ENCODE assay signal across 8 mouse cellular contexts in genomic region chr3:53463765-53464114, GRCm38 (mm10). TPM values are rescaled to one million over a fixed set of nuclear protein-coding genes. Genes with fewer than 3 reads are reported as not detected.
A peak's percentile ranks its signal among the peaks of the same experiment; 100 is the strongest.
DNase-seq lines count a peak whose midpoint lies in the region; ATAC-seq and TF ChIP-seq lines count a peak whose summit lies in the region.

No protein-coding gene starts in this region.

- H3K4me1 ChIP-seq in kidney, postnatal 0 days (replicated peaks; ENCODE audit: insufficient read depth, low read length) = peaks cover 23% of the 10 kb centered on the region
- H3K4me1 ChIP-seq in cortical plate, adult 2 months (ENCODE audit: control insufficient read depth, insufficient read depth, low read length) = peaks cover 2% of the 10 kb centered on the region; the same call in 1 of the 2 replicates
- H3K4me1 ChIP-seq in intestine, embryonic 14.5 days (replicated peaks; ENCODE audit: control insufficient read depth, insufficient read depth, low read length) = peaks cover 18% of the 10 kb centered on the region

- no peak for TF ChIP-seq POLR2A in cortical plate, adult 2 months (IDR thresholded peaks at IDR 0.05; ENCODE audit: extremely low read depth, insufficient read depth, low read length)
- TF ChIP-seq POLR2A in myocyte (IDR thresholded peaks at IDR 0.05; ENCODE audit: insufficient read length, low read depth) = peak; percentile 33

- peak; percentile 59; the same call in 1 of the 2 replicates for ATAC-seq in kidney, postnatal 0 days (replicated peaks; ENCODE audit: low FRiP score, low read depth)
- no peak for ATAC-seq in intestine, embryonic 14.5 days (replicated peaks; ENCODE audit: low FRiP score, low TSS enrichment, low read depth)

- no peak for DNase-seq in kidney, postnatal 0 days (ENCODE audit: low spot score)
- no peak for DNase-seq in kidney, adult 11 months
- DNase-seq in intestine, embryonic 14.5 days (ENCODE audit: low spot score) = no peak
- no peak for DNase-seq in cerebellum, postnatal 14 days
- no peak for DNase-seq in cerebellum, adult 18-20 months
- no peak for DNase-seq in adrenal gland, postnatal 25 days

- no peaks in the 10 kb centered on the region for H3K27me3 ChIP-seq in kidney, postnatal 0 days (ENCODE audit: insufficient read depth, low read length)
- H3K27me3 ChIP-seq in intestine, embryonic 14.5 days (replicated peaks; ENCODE audit: control insufficient read depth, insufficient read depth, low read length) = no peaks in the 10 kb centered on the region
- H3K27me3 ChIP-seq in myocyte (ENCODE audit: control insufficient read depth, insufficient read depth, insufficient read length) = no peaks in the 10 kb centered on the region

- peak overlapping the region; percentile 95 for H3K27ac ChIP-seq in kidney, postnatal 0 days
- H3K27ac ChIP-seq in cortical plate, adult 2 months (ENCODE audit: insufficient read depth, low read length) = peak overlapping the region; percentile 71; the same call in 1 of the 2 replicates
- H3K27ac ChIP-seq in intestine, embryonic 14.5 days (ENCODE audit: low read depth) = peak overlapping the region; percentile 81

- peaks cover 68% of the 10 kb centered on the region for H3K79me2 ChIP-seq in myocyte (ENCODE audit: control insufficient read depth, insufficient read depth)

- peaks cover 9% of the 10 kb centered on the region; the same call in 1 of the 2 replicates for H3K36me3 ChIP-seq in kidney, postnatal 0 days (ENCODE audit: insufficient read depth, low read length)
- H3K36me3 ChIP-seq in intestine, embryonic 14.5 days (ENCODE audit: control insufficient read depth, insufficient read depth, low read length) = peaks cover 23% of the 10 kb centered on the region
- no peaks in the 10 kb centered on the region for H3K36me3 ChIP-seq in myocyte (ENCODE audit: control insufficient read depth, insufficient read depth)

- peak overlapping the region; percentile 56 for H3K4me2 ChIP-seq in kidney, postnatal 0 days (ENCODE audit: low read length)
- peak overlapping the region; percentile 66 for H3K4me2 ChIP-seq in intestine, embryonic 14.5 days (ENCODE audit: low read length)
- H3K4me2 ChIP-seq in myocyte (ENCODE audit: low read depth) = peak overlapping the region; percentile 89

- H3ac ChIP-seq in myocyte (ENCODE audit: control insufficient read depth, insufficient read length) = peak overlapping the region; percentile 21

- no peak for TF ChIP-seq CTCF in kidney, postnatal 0 days (IDR thresholded peaks at IDR 0.05; ENCODE audit: low read depth)
- no peak for TF ChIP-seq CTCF in cortical plate, adult 2 months (IDR thresholded peaks at IDR 0.05; ENCODE audit: extremely low read depth, insufficient read depth, low read length)

- peak overlapping the region; percentile 86 for H3K9ac ChIP-seq in kidney, postnatal 0 days (ENCODE audit: low read depth, low read length)
- peak overlapping the region; percentile 90 for H3K9ac ChIP-seq in intestine, embryonic 14.5 days (ENCODE audit: low read length)

- peak overlapping the region; percentile 73 for H3K4me3 ChIP-seq in kidney, postnatal 0 days (replicated peaks; ENCODE audit: low read depth, low read length)
- H3K4me3 ChIP-seq in cortical plate, adult 2 months (ENCODE audit: insufficient read depth, low read length) = peak overlapping the region; percentile 86
- H3K4me3 ChIP-seq in intestine, embryonic 14.5 days (ENCODE audit: low read depth, low read length) = peak overlapping the region; percentile 95
- H3K4me3 ChIP-seq in myocyte = peak overlapping the region; percentile 93

- WGBS in kidney, postnatal 0 days = 0% methylated on average over 35 of the region's 35 CpGs
- WGBS in intestine, embryonic 14.5 days = 0% methylated on average over 35 of the region's 35 CpGs

- no peaks in the 10 kb centered on the region for H3K9me3 ChIP-seq in kidney, postnatal 0 days (replicated peaks; ENCODE audit: low read length)
- H3K9me3 ChIP-seq in intestine, embryonic 14.5 days (ENCODE audit: control insufficient read depth, low read length) = no peaks in the 10 kb centered on the region

TF ChIP-seq in myocyte, 11 proteins besides CTCF, POLR2A, EP300 and RAD21:
- no peak for TF ChIP-seq USF1 (IDR thresholded peaks at IDR 0.05; ENCODE audit: low read depth)
- TF ChIP-seq MYOG (IDR thresholded peaks at IDR 0.05; ENCODE audit: control insufficient read depth in 1 of 3, insufficient read depth in 1 of 3, insufficient read length in 2 of 3, low read depth in 2 of 3) = no peak
- no peak for TF ChIP-seq REST (IDR thresholded peaks at IDR 0.05; ENCODE audit: insufficient read depth, insufficient read length)
- TF ChIP-seq E2F4 (IDR thresholded peaks at IDR 0.05; ENCODE audit: insufficient read depth) = no peak
- no peak for TF ChIP-seq MYOD1 (IDR thresholded peaks at IDR 0.05; ENCODE audit: control insufficient read depth in 1 of 3, insufficient read length in 2 of 3, low read depth in 2 of 3)
- no peak for TF ChIP-seq MAX (IDR thresholded peaks at IDR 0.05; ENCODE audit: low read depth)
- TF ChIP-seq POLR2AphosphoS2 (IDR thresholded peaks at IDR 0.05; ENCODE audit: insufficient read length, low read depth) = no peak
- TF ChIP-seq CEBPB (IDR thresholded peaks at IDR 0.05; ENCODE audit: insufficient read depth, poor library complexity, severe bottlenecking) = no peak

RNA-seq across cellular contexts. Expression of gene Proser1, which starts 0.3 kb away (rescaled TPM):
- 14.8 and 15.8 TPM in 2 replicates for polyA plus RNA-seq in kidney, postnatal 0 days (2015; fragmentation: Nextera tagmentation; extraction: Ambion mirVana)
- polyA plus RNA-seq in cortical plate, adult 2 months (2012; rRNA removed) = 12.6 and 12.7 TPM in 2 replicates
- polyA plus RNA-seq in intestine, embryonic 14.5 days (2014; fragmentation: Nextera tagmentation; extraction: Ambion mirVana) = 18.6 and 19.3 TPM in 2 replicates
- polyA plus RNA-seq in myocyte (2012; fragmentation: generic; extraction: Trizol) = 6.5 TPM
- total RNA-seq in adrenal gland, postnatal 25 days (2021) = 30.8 and 32.0 TPM in 2 replicates

RNA-seq across cellular contexts. Expression of gene Nhlrc3, which starts 0.6 kb away (rescaled TPM):
- 8.3 and 10.4 TPM in 2 replicates for polyA plus RNA-seq in kidney, postnatal 0 days (2015; fragmentation: Nextera tagmentation; extraction: Ambion mirVana)
- 7.5 and 8.2 TPM in 2 replicates for polyA plus RNA-seq in cortical plate, adult 2 months (2012; rRNA removed)
- polyA plus RNA-seq in intestine, embryonic 14.5 days (2014; fragmentation: Nextera tagmentation; extraction: Ambion mirVana) = 12.1 and 12.2 TPM in 2 replicates
- polyA plus RNA-seq in myocyte (2012; fragmentation: generic; extraction: Trizol) = 3.7 TPM
- 9.5 and 12.4 TPM in 2 replicates for total RNA-seq in adrenal gland, postnatal 25 days (2021)

RNA-seq across cellular contexts. Expression of gene Stoml3, which starts 24.7 kb away (rescaled TPM):
- 0.10 TPM in 1 of 2 replicates, not detected in the other for polyA plus RNA-seq in kidney, postnatal 0 days (2015; fragmentation: Nextera tagmentation; extraction: Ambion mirVana)
- polyA plus RNA-seq in cortical plate, adult 2 months (2012; rRNA removed) = 0.21 and 0.35 TPM in 2 replicates
- polyA plus RNA-seq in intestine, embryonic 14.5 days (2014; fragmentation: Nextera tagmentation; extraction: Ambion mirVana) = 0.13 TPM in 1 of 2 replicates, not detected in the other
- polyA plus RNA-seq in myocyte (2012; fragmentation: generic; extraction: Trizol) = not detected
- total RNA-seq in adrenal gland, postnatal 25 days (2021) = not detected in 2 replicates
